Mouse (Mus musculus) neutrophil, adult 59 days (primary cell): Measurements from ENCODE around the gene Exd1. TPM values are rescaled to one million over a fixed set of nuclear protein-coding genes. Genes with fewer than 3 reads are reported as not detected.

Experiments used
- total RNA-seq, 2 experiments: library from RNA; stranded (reverse); gene quantifications; 1 replicate in 1 of 2; 2 replicates in 1 of 2; pipeline ENCODE4 v1.2.4; 2023

The Exd1 gene
- under 1 TPM; 0.36 to 0.44 TPM for total RNA-seq

DNA sequence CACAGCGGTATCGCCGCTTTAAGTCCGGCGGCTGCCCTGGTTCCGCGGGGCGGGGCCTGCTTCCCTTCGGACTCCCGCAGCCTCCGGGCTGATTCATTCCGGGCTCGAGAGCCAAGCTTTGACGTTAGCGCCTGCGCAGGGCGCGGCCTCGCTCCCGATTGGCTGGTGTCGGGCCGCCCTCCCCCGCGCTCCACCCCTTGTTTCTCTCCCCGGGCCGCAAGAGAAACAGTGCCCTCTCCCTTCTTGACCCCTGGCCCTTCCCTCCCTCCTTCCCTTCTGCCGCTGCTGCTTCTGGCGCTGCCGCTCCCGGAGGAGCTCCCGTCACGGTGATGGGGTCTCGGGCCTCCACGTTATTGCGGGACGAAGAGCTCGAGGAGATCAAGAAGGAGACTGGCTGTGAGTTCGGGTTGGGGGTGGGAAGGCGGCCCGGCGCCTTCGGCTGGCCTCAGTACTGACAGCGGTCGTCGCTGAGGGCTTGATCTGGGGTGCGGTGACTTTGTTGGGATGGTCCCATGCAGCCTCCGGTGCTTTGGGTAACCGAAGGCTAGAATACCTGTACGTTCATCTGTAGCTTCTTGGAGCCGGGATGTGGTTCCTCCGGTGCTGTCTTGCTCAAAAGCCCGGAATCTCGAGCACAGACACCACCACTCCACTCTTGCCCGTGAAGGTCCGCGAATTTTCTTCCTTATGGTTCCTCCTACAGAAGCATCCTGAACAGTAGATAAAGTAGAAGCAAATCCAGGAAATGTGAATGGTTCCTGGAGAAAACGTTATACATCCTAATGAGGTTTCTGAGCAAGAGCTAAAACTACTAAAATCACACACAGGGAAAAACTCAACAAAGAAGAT is at the start of gene Exd1, which contains the start of gene Chp1:
Exd1 (minus strand) TSS at position 106 of the 849 bp plus-strand sequence.
Chp1 (plus strand) TSS at position 176 of the 849 bp plus-strand sequence.

GRCm38 (mm10) chr2:119477571-119478396 is 69.6 kb downstream of the Exd1 start, which contains the start of gene Ino80:
Gene Ino80 (minus strand): TSS chr2:119477687.

Other genes starting within 250 kb of the Exd1 start
- not detected for gene Dll4, start 221.8 kb downstream of the Exd1 start, total RNA-seq
- gene Chac1, start 196.4 kb downstream of the Exd1 start, total RNA-seq, result 1 to 10 TPM; 6.4 to 6.8 TPM
- gene Ino80, start 69.9 kb downstream of the Exd1 start, total RNA-seq, result 10 to 100 TPM; 17.8 to 20.6 TPM
- gene Chp1, start 70 bp upstream of the Exd1 start, total RNA-seq, result 100 to 1,000 TPM; 187 to 198 TPM
- gene Nusap1, start 70.7 kb upstream of the Exd1 start, total RNA-seq, result 10 to 100 TPM; 34.5 to 41.5 TPM
- gene Oip5, start 70.8 kb upstream of the Exd1 start, total RNA-seq, result 1 to 10 TPM; 7.6 to 9.3 TPM
- 1 to 10 TPM; 7.2 to 8.2 TPM for gene Ndufaf1, start 115.2 kb upstream of the Exd1 start, total RNA-seq
- 10 to 100 TPM; 26.9 to 31.5 TPM for gene Rtf1, start 127.4 kb upstream of the Exd1 start, total RNA-seq
- gene Itpka, start 194.7 kb upstream of the Exd1 start, total RNA-seq, result under 1 TPM in 1 of 2 experiments, not detected in 1; 0.20 TPM
- gene Ltk, start 212.8 kb upstream of the Exd1 start, total RNA-seq, result not detected
- gene Rpap1, start 239.9 kb upstream of the Exd1 start, total RNA-seq, result 10 to 100 TPM in 1 of 2 experiments, 1 to 10 TPM in 1; 7.9 to 10.5 TPM